Mouse (Mus musculus) heart, postnatal 36 days (tissue): ENCODE data around the gene Nr1h2. TPM values are rescaled to one million over a fixed set of nuclear protein-coding genes. Genes with fewer than 3 reads are reported as not detected.
A peak's percentile ranks its signal among the peaks of the same experiment; 100 is the strongest.

Experiments
- DNase-seq, 2 experiments: peaks; one replicate each; pipeline ENCODE4 v3.0.0; 2021 to 2022
- intact Hi-C: fragments of 180-260 bp; cut with DNase I; formaldehyde crosslinking; loops from one replicate; pipeline ENCODE4 v1.15.1; 2025
- total RNA-seq, 2 experiments: library from RNA; stranded (reverse); gene quantifications; 2 replicates each; pipeline ENCODE4 v1.2.3; 2021

Gene Nr1h2
- total RNA-seq, result 10 to 100 TPM; 48.2 to 50.8 TPM

GRCm38 (mm10) chr7:44553826-44554225, at the start of gene Nr1h2:
Gene Nr1h2 (minus strand): TSS chr7:44553951.
- intact Hi-C loops, result loop anchor here (5.0 kb wide), 2 partner anchors 292 to 307 kb away; partner anchors contain the start of genes 1700028J19Rik, 2410002F23Rik and Gm15517
- peak; percentile 96 for DNase-seq

GRCm38 (mm10) chr7:44603186-44603855, 49.6 kb upstream of the Nr1h2 start:
- intact Hi-C loops, result no loop called here
- DNase-seq, result no peak

GRCm38 (mm10) chr7:44602443-44602842, 48.7 kb upstream of the Nr1h2 start:
- intact Hi-C loops, result no loop called here
- no peak for DNase-seq

GRCm38 (mm10) chr7:44601646-44602045, 47.9 kb upstream of the Nr1h2 start:
- no peak for DNase-seq
- intact Hi-C loops, result no loop called here

- intact Hi-C loops, result no loop called here
- DNase-seq, result no peak
These were observed 47.0 kb upstream of the Nr1h2 start for GRCm38 (mm10) chr7:44600691-44601262.

- DNase-seq, result no peak
- intact Hi-C loops, result no loop called here
These were observed 44.6 kb upstream of the Nr1h2 start for GRCm38 (mm10) chr7:44598336-44598735.

- intact Hi-C loops, result no loop called here
- no peak for DNase-seq
These were observed 43.9 kb upstream of the Nr1h2 start for GRCm38 (mm10) chr7:44597666-44598065.

GRCm38 (mm10) chr7:44596996-44597538, 43.3 kb upstream of the Nr1h2 start:
- intact Hi-C loops, result no loop called here

GRCm38 (mm10) chr7:44596051-44596450, 42.3 kb upstream of the Nr1h2 start:
- intact Hi-C loops, result no loop called here
- DNase-seq, result no peak

More at GRCm38 (mm10) chr7:44596996-44597538, 43.3 kb upstream of the Nr1h2 start:
- DNase-seq, result no peak

GRCm38 (mm10) chr7:44595131-44595561, 41.4 kb upstream of the Nr1h2 start:
- DNase-seq, result no peak
- intact Hi-C loops, result no loop called here

- intact Hi-C loops, result no loop called here
These were observed 40.5 kb upstream of the Nr1h2 start for GRCm38 (mm10) chr7:44594291-44594690.

GRCm38 (mm10) chr7:44593775-44594174, 40.0 kb upstream of the Nr1h2 start:
- peak; percentile 75 to 79 for DNase-seq
- intact Hi-C loops, result no loop called here

More at GRCm38 (mm10) chr7:44594291-44594690, 40.5 kb upstream of the Nr1h2 start:
- DNase-seq, result no peak

GRCm38 (mm10) chr7:44593051-44593450, 39.3 kb upstream of the Nr1h2 start:
- intact Hi-C loops, result no loop called here
- DNase-seq, result no peak

GRCm38 (mm10) chr7:44591348-44592116, 37.8 kb upstream of the Nr1h2 start:
- no peak for DNase-seq
- intact Hi-C loops, result no loop called here

GRCm38 (mm10) chr7:44590402-44591347, 36.9 kb upstream of the Nr1h2 start, which contains the start of gene Kcnc3:
Gene Kcnc3 (plus strand): TSS chr7:44590664.
- intact Hi-C loops, result no loop called here
- peak; percentile 54 to 65 for DNase-seq

GRCm38 (mm10) chr7:44589946-44590345, 36.2 kb upstream of the Nr1h2 start:
- intact Hi-C loops, result no loop called here
- DNase-seq, result no peak

- intact Hi-C loops, result no loop called here
- peak; percentile 51 to 58 for DNase-seq
These were observed 35.4 kb upstream of the Nr1h2 start for GRCm38 (mm10) chr7:44589149-44589548.

GRCm38 (mm10) chr7:44588338-44588737, 34.6 kb upstream of the Nr1h2 start:
- no peak for DNase-seq
- intact Hi-C loops, result no loop called here

GRCm38 (mm10) chr7:44587676-44588075, 33.9 kb upstream of the Nr1h2 start:
- intact Hi-C loops, result no loop called here

GRCm38 (mm10) chr7:44586930-44587329, 33.2 kb upstream of the Nr1h2 start:
- DNase-seq, result peak in 1 of 2 experiments; percentile 7
- intact Hi-C loops, result no loop called here

More at GRCm38 (mm10) chr7:44587676-44588075, 33.9 kb upstream of the Nr1h2 start:
- no peak for DNase-seq
